In the genomic region with DNA sequence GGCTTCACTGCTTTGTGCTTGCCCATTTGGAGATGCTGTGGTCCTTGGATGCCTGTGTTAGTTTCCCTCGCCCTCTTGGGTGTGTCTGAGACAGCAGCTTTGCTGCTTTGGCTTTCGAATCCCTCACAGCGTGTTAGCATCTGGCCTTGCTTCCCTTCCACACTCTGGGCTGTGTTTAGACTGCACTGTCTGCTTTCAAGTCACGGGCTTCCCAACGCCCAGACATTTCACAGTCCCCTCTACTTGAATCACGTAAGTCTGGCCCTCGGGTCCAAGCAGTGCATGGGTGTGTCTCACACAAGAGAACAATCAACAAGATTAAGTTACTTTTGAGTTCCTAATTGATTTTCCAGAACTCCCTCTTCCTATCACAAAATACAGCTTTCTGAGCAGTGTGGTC, we compare ENCODE assay signal across 13 mouse cellular contexts. TPM values are rescaled to one million over a fixed set of nuclear protein-coding genes. Genes with fewer than 3 reads are reported as not detected.
A peak's percentile ranks its signal among the peaks of the same experiment; 100 is the strongest.
DNase-seq lines count a peak whose midpoint lies in the region; ATAC-seq and TF ChIP-seq lines count a peak whose summit lies in the region.
"Had no signal": no experiment of that assay in that cellular context is flagged by ENCODE, and none has a peak within 500 bp of the region (broad histone marks: within the 10 kb centered on the region; RNA-seq: fewer than 3 reads in every experiment).

No protein-coding gene starts in this region.

- H3K36me3 ChIP-seq in intestine, embryonic 15.5 days, result no peaks in the 10 kb centered on the region
- H3K36me3 ChIP-seq in intestine, embryonic 16.5 days (ENCODE audit: control insufficient read depth, insufficient read depth, low read length), result no peaks in the 10 kb centered on the region
- peaks cover 2% of the 10 kb centered on the region; the same call in 1 of the 2 replicates for H3K36me3 ChIP-seq in heart, adult 2 months (ENCODE audit: control insufficient read depth, insufficient read depth, low read length)
- H3K36me3 ChIP-seq in myocyte (ENCODE audit: control insufficient read depth, insufficient read depth), result no peaks in the 10 kb centered on the region
- no peaks in the 10 kb centered on the region for H3K36me3 ChIP-seq in hindbrain, postnatal 0 days (ENCODE audit: insufficient read depth, low read length)
- H3K36me3 ChIP-seq: embryonic facial prominence, embryonic 10.5 days; neural tube, embryonic 12.5 days had no signal

- H3K4me1 ChIP-seq in intestine, embryonic 15.5 days (replicated peaks), result peaks cover 18% of the 10 kb centered on the region; the same call in 1 of the 2 replicates
- H3K4me1 ChIP-seq in intestine, embryonic 16.5 days (ENCODE audit: control insufficient read depth, insufficient read depth, low read length), result peaks cover 11% of the 10 kb centered on the region
- H3K4me1 ChIP-seq in heart, adult 2 months (ENCODE audit: control insufficient read depth, insufficient read depth, low read length), result peaks cover 22% of the 10 kb centered on the region
- 0 out of 2 replicates have a peak, but pooled peaks cover 5% of the 10 kb centered on the region for H3K4me1 ChIP-seq in hindbrain, postnatal 0 days (ENCODE audit: insufficient read depth, low read length)
- H3K4me1 ChIP-seq: embryonic facial prominence, embryonic 10.5 days had no signal

- DNase-seq in heart, adult 2 months, result peak; percentile 57 to 75
- DNase-seq in heart, postnatal 25 days (ENCODE audit: low spot score), result peak; percentile 69
- no peak for DNase-seq in urinary bladder, postnatal 4 days (ENCODE audit: low spot score in 2 of 2)
- DNase-seq in hindbrain, postnatal 0 days (ENCODE audit: low spot score), result no peak
- no peak for DNase-seq in layer of hippocampus, postnatal 25 days (ENCODE audit: extremely low spot score in 1 of 2, low spot score in 1 of 2)
- DNase-seq: B cell, adult 2 months; cerebellum, adult 9-11 months; midbrain, embryonic 14.5 days had no signal

- TF ChIP-seq CTCF in heart, adult 2 months (IDR thresholded peaks at IDR 0.05), result no peak
- TF ChIP-seq CTCF in hindbrain, postnatal 0 days (IDR thresholded peaks at IDR 0.05; ENCODE audit: low read depth), result no peak

- H3K27me3 ChIP-seq in intestine, embryonic 15.5 days (replicated peaks), result no peaks in the 10 kb centered on the region
- H3K27me3 ChIP-seq in intestine, embryonic 16.5 days (replicated peaks; ENCODE audit: control insufficient read depth, insufficient read depth, low read length), result no peaks in the 10 kb centered on the region
- no peaks in the 10 kb centered on the region for H3K27me3 ChIP-seq in heart, adult 2 months (ENCODE audit: control insufficient read depth, insufficient read depth, low read length)
- no peaks in the 10 kb centered on the region for H3K27me3 ChIP-seq in myocyte (ENCODE audit: control insufficient read depth, insufficient read depth, insufficient read length)
- no peaks in the 10 kb centered on the region for H3K27me3 ChIP-seq in hindbrain, postnatal 0 days (ENCODE audit: insufficient read depth, low read length)
- H3K27me3 ChIP-seq: neural tube, embryonic 12.5 days had no signal

- no peak overlapping the region for H3ac ChIP-seq in myocyte (ENCODE audit: control insufficient read depth, insufficient read length)

- no peaks in the 10 kb centered on the region for H3K9me3 ChIP-seq in intestine, embryonic 15.5 days
- H3K9me3 ChIP-seq in intestine, embryonic 16.5 days (ENCODE audit: control insufficient read depth, low read length), result no peaks in the 10 kb centered on the region
- H3K9me3 ChIP-seq in hindbrain, postnatal 0 days (ENCODE audit: low read length), result no peaks in the 10 kb centered on the region
- H3K9me3 ChIP-seq: embryonic facial prominence, embryonic 10.5 days; neural tube, embryonic 12.5 days had no signal

- H3K79me2 ChIP-seq in heart, adult 2 months (replicated peaks; ENCODE audit: control insufficient read depth, insufficient read depth, low read length), result no peaks in the 10 kb centered on the region
- no peaks in the 10 kb centered on the region for H3K79me2 ChIP-seq in myocyte (ENCODE audit: control insufficient read depth, insufficient read depth)

- peak; percentile 89 for TF ChIP-seq EP300 in heart, adult 2 months (IDR thresholded peaks at IDR 0.05; ENCODE audit: insufficient read depth, low read depth, low read length)

- H3K4me3 ChIP-seq in intestine, embryonic 15.5 days (replicated peaks), result no peak overlapping the region
- H3K4me3 ChIP-seq in intestine, embryonic 16.5 days (ENCODE audit: low read length), result no peak overlapping the region
- no peak overlapping the region for H3K4me3 ChIP-seq in heart, adult 2 months
- no peak overlapping the region for H3K4me3 ChIP-seq in myocyte
- no peak overlapping the region for H3K4me3 ChIP-seq in hindbrain, postnatal 0 days (ENCODE audit: low read length)
- H3K4me3 ChIP-seq: embryonic facial prominence, embryonic 10.5 days; neural tube, embryonic 12.5 days had no signal

- intact Hi-C loops in heart, adult 2 months (cut with DNase I), result loop anchor here (2.0 kb wide), 1 partner anchor 49 kb away; a partner anchor contains a TSS
- intact Hi-C loops in heart, postnatal 25 days (cut with DNase I), result loop anchor here (2.0 kb wide), 1 partner anchor 77 kb away; no protein-coding TSS in a partner anchor

- no peak overlapping the region for H3K9ac ChIP-seq in intestine, embryonic 15.5 days
- H3K9ac ChIP-seq in intestine, embryonic 16.5 days (ENCODE audit: low read depth, low read length), result no peak overlapping the region
- no peak overlapping the region for H3K9ac ChIP-seq in heart, adult 2 months (ENCODE audit: low read depth, low read length)
- H3K9ac ChIP-seq in hindbrain, postnatal 0 days (replicated peaks; ENCODE audit: low read length), result no peak overlapping the region
- H3K9ac ChIP-seq: neural tube, embryonic 12.5 days had no signal

- H3K27ac ChIP-seq in intestine, embryonic 15.5 days, result peak overlapping the region; percentile 1; the same call in 1 of the 2 replicates
- no peak overlapping the region for H3K27ac ChIP-seq in intestine, embryonic 16.5 days (ENCODE audit: low read length)
- H3K27ac ChIP-seq in heart, adult 2 months, result peak overlapping the region; percentile 89
- no peak overlapping the region for H3K27ac ChIP-seq in hindbrain, postnatal 0 days
- H3K27ac ChIP-seq: embryonic facial prominence, embryonic 10.5 days; neural tube, embryonic 12.5 days had no signal

- 34% methylated on average over 7 of the region's 7 CpGs for WGBS in intestine, embryonic 15.5 days
- 45% methylated on average over 7 of the region's 7 CpGs for WGBS in intestine, embryonic 16.5 days
- 34% methylated on average over 7 of the region's 7 CpGs for WGBS in heart, adult 2 months
- WGBS in hindbrain, postnatal 0 days, result 58% methylated on average over 7 of the region's 7 CpGs

- peak; percentile 45 for TF ChIP-seq POLR2A in heart, adult 2 months (IDR thresholded peaks at IDR 0.05; ENCODE audit: insufficient read depth, low read depth, low read length)
- TF ChIP-seq POLR2A in myocyte (IDR thresholded peaks at IDR 0.05; ENCODE audit: insufficient read length, low read depth), result no peak

- no peak overlapping the region for H3K4me2 ChIP-seq in intestine, embryonic 15.5 days (replicated peaks)
- no peak overlapping the region for H3K4me2 ChIP-seq in intestine, embryonic 16.5 days (ENCODE audit: low read depth, low read length)
- peak overlapping the region; percentile 2 for H3K4me2 ChIP-seq in myocyte (ENCODE audit: low read depth)
- no peak overlapping the region for H3K4me2 ChIP-seq in hindbrain, postnatal 0 days (ENCODE audit: low read depth, low read length)
- H3K4me2 ChIP-seq: neural tube, embryonic 12.5 days had no signal

- ATAC-seq in intestine, embryonic 15.5 days, result no peak
- ATAC-seq in intestine, embryonic 16.5 days, result no peak
- no peak for ATAC-seq in hindbrain, postnatal 0 days

TF ChIP-seq in myocyte, 11 proteins besides CTCF, POLR2A, EP300 and RAD21:
- no peak for TF ChIP-seq CEBPB (IDR thresholded peaks at IDR 0.05; ENCODE audit: insufficient read depth, poor library complexity, severe bottlenecking)
- TF ChIP-seq MYOG (IDR thresholded peaks at IDR 0.05; ENCODE audit: control insufficient read depth in 1 of 3, insufficient read depth in 1 of 3, insufficient read length in 2 of 3, low read depth in 2 of 3), result no peak
- TF ChIP-seq MAX (IDR thresholded peaks at IDR 0.05; ENCODE audit: low read depth), result no peak
- no peak for TF ChIP-seq E2F4 (IDR thresholded peaks at IDR 0.05; ENCODE audit: insufficient read depth)
- TF ChIP-seq MYOD1 (IDR thresholded peaks at IDR 0.05; ENCODE audit: control insufficient read depth in 1 of 3, insufficient read length in 2 of 3, low read depth in 2 of 3), result no peak
- TF ChIP-seq REST (IDR thresholded peaks at IDR 0.05; ENCODE audit: insufficient read depth, insufficient read length), result no peak
- TF ChIP-seq SRF (IDR thresholded peaks at IDR 0.05; ENCODE audit: control insufficient read depth, insufficient read length, low read depth), result no peak

RNA-seq across cellular contexts. Expression of a gene that starts 48.1 kb away (rescaled TPM):
- polyA plus RNA-seq in intestine, embryonic 15.5 days (2015; fragmentation: Nextera tagmentation; extraction: Ambion mirVana), result 16.1 and 17.8 TPM in 2 replicates
- polyA plus RNA-seq in intestine, embryonic 16.5 days (2015; fragmentation: Nextera tagmentation; extraction: Ambion mirVana), result 9.8 and 13.3 TPM in 2 replicates
- 10 to 100 TPM; 16.5 to 17.2 TPM for total RNA-seq in heart, adult 2 months (2021)
- polyA plus RNA-seq in heart, adult 2 months (2012; rRNA removed), result 8.2 and 11.5 TPM in 2 replicates
- total RNA-seq in heart, postnatal 25 days (2021), result 10 to 100 TPM; 12.4 to 16.6 TPM
- 23.6 TPM for polyA plus RNA-seq in myocyte (2012; fragmentation: generic; extraction: Trizol)
- 30.6 and 30.9 TPM in 2 replicates for total RNA-seq in hindbrain, postnatal 0 days (2014; rRNA removed)
- polyA plus RNA-seq in hindbrain, postnatal 0 days (2015; fragmentation: Nextera tagmentation; extraction: Ambion mirVana), result 32.6 and 33.3 TPM in 2 replicates
- total RNA-seq in layer of hippocampus, postnatal 25 days (2021), result 100 to 1,000 TPM; 145 to 152 TPM

Comparison
In these comparisons a context has a peak if more than half of its experiments do, and no peak if none do; other contexts are left out.
1. H3K27ac ChIP-seq: peak in intestine, embryonic 15.5 days (single experiment) and heart, adult 2 months (single experiment); none in intestine, embryonic 16.5 days (single experiment) and hindbrain, postnatal 0 days (single experiment).
2. DNase-seq: peak in heart, adult 2 months (2 of 2) and heart, postnatal 25 days (single experiment); none in urinary bladder, postnatal 4 days (0 of 2), hindbrain, postnatal 0 days (single experiment) and layer of hippocampus, postnatal 25 days (0 of 2).